Mouse (Mus musculus) limb, embryonic 14.5 days (tissue): Measurements from ENCODE around the gene Pbld1. TPM values are rescaled to one million over a fixed set of nuclear protein-coding genes. Genes with fewer than 3 reads are reported as not detected.

ENCODE experiments used
- ATAC-seq: fragments of 200-750 bp; cut with Nextera tagmentation; 2 replicates; pipeline ENCODE4 v1.8.0; 2017; ENCODE audit warnings: low read depth, moderate number of reproducible peaks, moderate TSS enrichment; ENCODE audit not compliant: low FRiP score
- DNase-seq: peaks from one replicate; pipeline ENCODE4 v3.0.0-alpha.2; 2015; ENCODE audit warnings: low spot score
- H3K27ac ChIP-seq: fragments of 300-500 bp; sonication (generic); replicated peaks from 2 replicates; pipeline ENCODE4 v1.5.1; 2014; ENCODE audit warnings: low read depth, mild to moderate bottlenecking, low read length, moderate library complexity, mixed read lengths
- H3K27me3 ChIP-seq: fragments of 300-500 bp; sonication (generic); 2 replicates; pipeline ENCODE4 v1.6.1; 2014; ENCODE audit warnings: low read length, mixed read lengths; ENCODE audit not compliant: control insufficient read depth, insufficient read depth
- H3K36me3 ChIP-seq: fragments of 300-500 bp; sonication (generic); 2 replicates; pipeline ENCODE4 v1.6.1; 2014; ENCODE audit warnings: mild to moderate bottlenecking, low read length, moderate library complexity, mixed read lengths; ENCODE audit not compliant: control insufficient read depth, insufficient read depth
- H3K4me1 ChIP-seq: fragments of 300-500 bp; sonication (generic); 2 replicates; pipeline ENCODE4 v1.6.1; 2014; ENCODE audit warnings: antibody characterized with exemption, low read length, mixed read lengths; ENCODE audit not compliant: control insufficient read depth, insufficient read depth
- H3K4me2 ChIP-seq: fragments of 300-500 bp; sonication (generic); replicated peaks from 2 replicates; pipeline ENCODE4 v1.6.1; 2014; ENCODE audit warnings: low read depth, mild to moderate bottlenecking, low read length, moderate library complexity; ENCODE audit not compliant: severe bottlenecking
- H3K4me3 ChIP-seq: fragments of 300-500 bp; sonication (generic); replicated peaks from 2 replicates; pipeline ENCODE4 v1.5.1; 2014; ENCODE audit warnings: low read length
- H3K9ac ChIP-seq: fragments of 300-500 bp; sonication (generic); 2 replicates; pipeline ENCODE4 v1.6.1; 2014; ENCODE audit warnings: mild to moderate bottlenecking, low read depth, low read length, moderate library complexity; ENCODE audit not compliant: severe bottlenecking
- H3K9me3 ChIP-seq: fragments of 300-500 bp; sonication (generic); 2 replicates; pipeline ENCODE4 v1.6.1; 2016; ENCODE audit warnings: low read length; ENCODE audit not compliant: control insufficient read depth
- POLR2A ChIP-seq: fragments of 200-500 bp; IDR thresholded peaks from 2 replicates; pipeline ENCODE4 v1.8.0; 2012; ENCODE audit warnings: inconsistent platforms, mild to moderate bottlenecking, moderate library complexity, borderline replicate concordance; ENCODE audit not compliant: insufficient read depth, insufficient read length; ENCODE audit errors: extremely low read depth
- WGBS: fragments of 180-500 bp; shearing (Covaris S2); extraction: QIAGEN DNeasy Blood & Tissue Kit; methylation state at CpG from one replicate; pipeline ENCODE4 v1.1.7; 2014; 5-methylcytosine and 5-hydroxymethylcytosine counted together
- polyA plus RNA-seq, 2 experiments: library from polyadenylated mRNA; depleted of rRNA in 1 of 2; stranded (reverse) in 1 of 2; unstranded in 1 of 2; fragments of >200 nt; fragmentation: Nextera tagmentation in 1 of 2; extraction: Ambion mirVana in 1 of 2; gene quantifications; 2 replicates each; pipeline versions ENCODE4 v1.2.1 to v1.2.3; 2012 to 2014

Pbld1 gene
- polyA plus RNA-seq, 2 experiments = 0.23 to 0.78 TPM

DNA sequence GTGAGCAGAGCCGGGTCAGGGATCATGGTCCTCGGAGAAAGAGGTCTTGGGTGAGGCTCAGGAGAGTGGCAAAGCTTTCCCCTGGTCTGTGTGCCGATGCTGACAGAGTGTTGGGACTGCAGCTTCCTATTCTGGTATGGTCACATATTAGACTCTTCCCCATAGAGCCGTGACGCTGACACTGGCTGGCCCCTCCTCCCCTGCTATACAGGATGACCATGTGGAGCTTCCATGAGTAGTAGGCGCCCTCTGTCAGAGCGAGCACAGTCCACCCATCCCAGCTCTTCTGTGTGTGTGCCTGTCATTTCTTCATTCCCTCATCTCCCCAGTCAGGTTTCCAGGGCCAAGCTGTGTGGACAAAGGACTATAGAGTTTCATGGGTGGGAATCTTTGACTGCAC is 3.4 kb downstream of the Pbld1 start:
- no peak for TF ChIP-seq POLR2A
- ATAC-seq = no peak
- no peaks in the 10 kb centered on the region for H3K27me3 ChIP-seq
- no peak overlapping the region for H3K4me3 ChIP-seq
- no peak overlapping the region for H3K9ac ChIP-seq
- DNase-seq = no peak
- H3K36me3 ChIP-seq = no peaks in the 10 kb centered on the region
- no peaks in the 10 kb centered on the region for H3K4me1 ChIP-seq
- 75% methylated on average over 7 of the region's 7 CpGs for WGBS
- H3K9me3 ChIP-seq = no peaks in the 10 kb centered on the region
- H3K4me2 ChIP-seq = no peak overlapping the region
- H3K27ac ChIP-seq = no peak overlapping the region

- H3K9me3 ChIP-seq = no peaks in the 10 kb centered on the region
- no peak overlapping the region for H3K27ac ChIP-seq
- H3K36me3 ChIP-seq = no peaks in the 10 kb centered on the region
- 85% methylated on average over 9 of the region's 9 CpGs for WGBS
- H3K9ac ChIP-seq = no peak overlapping the region
- H3K27me3 ChIP-seq = no peaks in the 10 kb centered on the region
- ATAC-seq (no peak), DNase-seq (no peak)
- TF ChIP-seq POLR2A = no peak
- H3K4me3 ChIP-seq = no peak overlapping the region
- no peaks in the 10 kb centered on the region for H3K4me1 ChIP-seq
- H3K4me2 ChIP-seq = no peak overlapping the region
Observed at GRCm38 (mm10) chr10:63064516-63064915, 4.6 kb downstream of the Pbld1 start.

DNA sequence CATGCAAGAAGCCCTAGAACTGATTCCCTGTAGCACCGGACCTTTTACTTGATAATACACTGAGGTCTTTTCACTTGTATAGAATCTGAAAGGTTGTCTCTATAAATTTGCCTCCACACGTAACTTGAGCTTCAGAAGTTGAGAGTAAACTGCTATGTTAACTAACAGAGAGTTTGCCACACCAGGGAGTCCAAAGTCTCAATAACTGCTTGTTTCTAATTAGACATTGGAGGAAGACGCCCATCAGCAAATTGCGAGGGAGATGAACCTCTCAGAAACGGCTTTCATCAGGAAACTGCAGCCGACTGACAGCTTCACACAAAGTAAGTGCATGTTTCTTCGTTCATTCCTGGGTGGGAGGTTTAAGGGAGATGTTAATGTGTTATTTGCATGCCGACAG is 5.6 kb downstream of the Pbld1 start:
- no peak for ATAC-seq
- no peak for TF ChIP-seq POLR2A
- 52% methylated on average over 8 of the region's 8 CpGs for WGBS

GRCm38 (mm10) chr10:63065988-63066387 is 6.0 kb downstream of the Pbld1 start:
- H3K4me3 ChIP-seq = no peak overlapping the region
- H3K36me3 ChIP-seq = no peaks in the 10 kb centered on the region
- H3K27ac ChIP-seq = no peak overlapping the region
- no peak overlapping the region for H3K4me2 ChIP-seq
- H3K27me3 ChIP-seq = no peaks in the 10 kb centered on the region
- DNase-seq = peak; percentile 79
- WGBS = 3% methylated on average over 5 of the region's 5 CpGs
- peak; percentile 76 for ATAC-seq
- no peak overlapping the region for H3K9ac ChIP-seq
- TF ChIP-seq POLR2A = no peak
- no peaks in the 10 kb centered on the region for H3K9me3 ChIP-seq
- H3K4me1 ChIP-seq = no peaks in the 10 kb centered on the region

More for the DNA sequence above, 5.6 kb downstream of the Pbld1 start:
- no peak overlapping the region for H3K9ac ChIP-seq
- no peaks in the 10 kb centered on the region for H3K27me3 ChIP-seq
- DNase-seq = no peak
- no peak overlapping the region for H3K4me2 ChIP-seq
- no peak overlapping the region for H3K27ac ChIP-seq
- no peak overlapping the region for H3K4me3 ChIP-seq
- H3K4me1 ChIP-seq = no peaks in the 10 kb centered on the region
- no peaks in the 10 kb centered on the region for H3K36me3 ChIP-seq
- H3K9me3 ChIP-seq = no peaks in the 10 kb centered on the region

DNA sequence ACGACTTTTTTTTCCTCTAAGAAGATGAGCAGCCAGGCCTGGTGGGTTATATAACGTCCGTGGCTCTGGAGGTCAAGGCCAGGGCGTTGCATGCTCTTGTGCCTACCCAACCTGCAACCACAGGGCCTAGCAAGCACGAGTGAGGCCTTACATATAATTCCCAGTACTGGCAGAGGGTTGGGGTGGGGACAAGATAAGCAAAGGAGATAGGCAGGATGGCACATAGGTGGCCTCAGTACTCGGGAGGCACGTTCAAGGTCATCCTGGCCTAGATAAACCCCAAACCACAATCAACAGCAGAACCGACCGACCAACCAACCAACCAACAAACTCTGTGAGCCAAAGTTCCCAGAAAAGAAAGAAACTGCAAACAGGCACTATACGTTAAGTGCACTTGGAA is 26.3 kb downstream of the Pbld1 start:
- Histone ChIP-seq H3K27ac (no peak overlapping the region), H3K36me3 (no peaks in the 10 kb centered on the region), H3K9ac (no peak overlapping the region), H3K27me3 (0 out of 2 replicates have a peak, but pooled peaks cover 4% of the 10 kb centered on the region), H3K4me1 (no peaks in the 10 kb centered on the region), H3K9me3 (no peaks in the 10 kb centered on the region), H3K4me3 (no peak overlapping the region), H3K4me2 (no peak overlapping the region)
- DNase-seq = no peak
- no peak for TF ChIP-seq POLR2A
- WGBS = 80% methylated on average over 10 of the region's 10 CpGs
- ATAC-seq = no peak
